Mouse (Mus musculus) ES-E14 (cell line): Measurements from ENCODE around the gene Gm47985. TPM values are rescaled to one million over a fixed set of nuclear protein-coding genes. Genes with fewer than 3 reads are reported as not detected.
"Not testable (repeated sequence)": the region's sequence is repeated elsewhere in the genome, so short reads cannot be mapped to it uniquely, and the experiment has no call there.

Experiments
- DNase-seq: peaks from one replicate; pipeline ENCODE4 v3.0.0-alpha.2; 2013; ENCODE audit warnings: low read depth, low spot score
- H3K27ac ChIP-seq: 2 replicates; pipeline ENCODE4 v1.5.1; 2012; ENCODE audit warnings: low read depth, mild to moderate bottlenecking, low read length, moderate library complexity, mixed read lengths; ENCODE audit not compliant: poor library complexity, insufficient read depth, severe bottlenecking
- H3K36me3 ChIP-seq: 2 replicates; pipeline ENCODE4 v1.6.1; 2012; ENCODE audit warnings: mild to moderate bottlenecking, low read length, moderate library complexity, mixed read lengths; ENCODE audit not compliant: control insufficient read depth, poor library complexity, insufficient read depth, severe bottlenecking
- H3K4me1 ChIP-seq, 2 experiments: fragments of 150-350 bp in 1 of 2; sonication (generic) in 1 of 2; 2 replicates each; pipeline ENCODE4 v1.6.1; 2012; ENCODE audit warnings: low read length in 2 of 2, mild to moderate bottlenecking in 1 of 2, mixed read lengths in 1 of 2; ENCODE audit not compliant: control insufficient read depth in 2 of 2, insufficient read depth in 2 of 2, poor library complexity in 1 of 2
- H3K4me3 ChIP-seq, 2 experiments: fragments of 150-350 bp in 1 of 2; sonication (generic) in 1 of 2; 2 replicates each; pipeline ENCODE4 v1.5.1; 2012; ENCODE audit warnings: low read length in 2 of 2, low read depth in 1 of 2, mild to moderate bottlenecking in 1 of 2, mixed read lengths in 1 of 2; ENCODE audit not compliant: insufficient read depth in 1 of 2, poor library complexity in 1 of 2, severe bottlenecking in 1 of 2
- H3K9ac ChIP-seq: 2 replicates; pipeline ENCODE4 v1.6.1; 2012; ENCODE audit warnings: low read depth, mild to moderate bottlenecking, low read length, mixed read lengths; ENCODE audit not compliant: poor library complexity, insufficient read depth, severe bottlenecking
- H3K9me3 ChIP-seq: fragments of 150-350 bp; sonication (generic); 2 replicates; pipeline ENCODE4 v1.6.1; 2012; ENCODE audit warnings: low read depth, mild to moderate bottlenecking, low read length; ENCODE audit not compliant: control insufficient read depth, insufficient read depth
- CHD2 ChIP-seq: IDR thresholded peaks from 2 replicates; pipeline ENCODE4 v1.6.1; 2014; ENCODE audit warnings: mild to moderate bottlenecking, low read depth, low read length, inconsistent platforms
- HCFC1 ChIP-seq: IDR thresholded peaks from 2 replicates; pipeline ENCODE4 v1.6.1; 2012; ENCODE audit warnings: low read length, inconsistent platforms, borderline replicate concordance; ENCODE audit not compliant: insufficient read depth
- MAFK ChIP-seq: IDR thresholded peaks from 2 replicates; pipeline ENCODE4 v1.6.1; 2014; ENCODE audit warnings: mild to moderate bottlenecking, low read depth, low read length, inconsistent platforms; ENCODE audit not compliant: insufficient read depth
- ZC3H11A ChIP-seq: IDR thresholded peaks from 2 replicates; pipeline ENCODE4 v1.6.1; 2012; ENCODE audit warnings: low read depth, mild to moderate bottlenecking, inconsistent platforms, low read length, borderline replicate concordance
- ZNF384 ChIP-seq: IDR thresholded peaks from 2 replicates; pipeline ENCODE4 v1.6.1; 2012; ENCODE audit warnings: low read depth, low read length, inconsistent platforms
- in situ Hi-C, 2 experiments: fragments of 600-800 bp; cut with MboI; formaldehyde crosslinking; loops; one replicate each; pipeline ENCODE4 v1.15.1; 2025; ENCODE audit warnings: low sequenced_read_pairs in 2 of 2, inconsistent platforms in 1 of 2; ENCODE audit not compliant: unreplicated experiment in 2 of 2
- total RNA-seq: library from RNA; depleted of rRNA; stranded (reverse); fragments of 300-350 nt; gene quantifications from 2 replicates; pipeline ENCODE4 v1.2.3, GENCODE M21; 2012

Gm47985 gene
- total RNA-seq, 1 experiment = not detected

DNA sequence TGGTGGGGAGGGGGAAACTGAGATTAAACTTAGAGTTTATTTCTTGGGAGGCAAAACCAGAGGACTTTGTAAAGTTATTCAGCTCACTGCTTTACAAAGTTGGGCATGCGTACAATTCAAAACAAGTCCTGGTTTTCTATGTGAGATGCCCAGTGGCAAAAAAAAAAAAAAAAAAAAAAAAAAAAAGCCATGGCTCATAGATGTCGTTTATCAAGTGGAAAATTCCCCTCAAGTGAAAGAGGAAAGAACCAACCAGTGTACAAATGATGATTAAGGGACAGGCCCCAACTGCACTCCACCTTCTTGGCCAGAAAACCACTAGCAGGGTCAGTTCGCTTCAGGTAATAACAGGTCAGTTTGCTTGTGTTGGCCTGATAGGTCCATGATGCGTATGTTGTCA lies 6.1 kb downstream of the Gm47985 start:
- no peak for DNase-seq
- Histone ChIP-seq H3K4me3 (no peak overlapping the region), H3K36me3 (no peaks in the 10 kb centered on the region), H3K9ac (no peak overlapping the region), H3K27ac (no peak overlapping the region), H3K4me1 (no peaks in the 10 kb centered on the region), H3K9me3 (no peaks in the 10 kb centered on the region)
- no peak for TF ChIP-seq ZC3H11A
- no peak for TF ChIP-seq ZNF384
- no peak for TF ChIP-seq CHD2
- no peak for TF ChIP-seq MAFK
- TF ChIP-seq HCFC1 = no peak
- in situ Hi-C loops = no loop called here

GRCm38 (mm10) chr1:151192075-151192474 lies 9.7 kb downstream of the Gm47985 start, which contains the start of gene Gm8947:
Gm8947 (plus strand) TSS chr1:151192376.
- H3K9me3 ChIP-seq, DNase-seq, H3K9ac ChIP-seq, H3K36me3 ChIP-seq, H3K4me3 ChIP-seq, in situ Hi-C loops, H3K27ac ChIP-seq, H3K4me1 ChIP-seq: not testable (repeated sequence)

DNA sequence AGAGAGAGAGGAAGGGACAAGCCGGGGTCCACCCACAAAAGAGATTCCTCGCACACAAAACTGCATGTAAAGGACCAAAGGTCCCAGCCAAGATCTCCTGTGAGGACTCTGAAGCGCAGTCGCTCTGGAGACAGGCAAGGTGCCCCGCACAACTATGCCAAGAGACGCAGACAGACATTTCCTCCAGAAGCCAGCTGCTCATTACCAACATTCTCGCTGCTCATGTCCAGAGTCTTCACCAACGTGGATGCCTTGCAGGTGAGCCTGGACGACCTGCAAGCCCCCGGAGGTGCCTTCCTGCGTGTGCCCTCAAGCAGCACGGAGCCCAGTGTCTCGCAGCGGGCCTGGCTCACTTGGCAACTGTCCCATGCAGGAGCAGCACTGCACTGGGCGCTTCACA lies 10.4 kb downstream of the Gm47985 start:
- H3K4me1 ChIP-seq, in situ Hi-C loops, H3K4me3 ChIP-seq, H3K36me3 ChIP-seq, H3K9ac ChIP-seq, DNase-seq, H3K9me3 ChIP-seq, H3K27ac ChIP-seq: not testable (repeated sequence)

DNA sequence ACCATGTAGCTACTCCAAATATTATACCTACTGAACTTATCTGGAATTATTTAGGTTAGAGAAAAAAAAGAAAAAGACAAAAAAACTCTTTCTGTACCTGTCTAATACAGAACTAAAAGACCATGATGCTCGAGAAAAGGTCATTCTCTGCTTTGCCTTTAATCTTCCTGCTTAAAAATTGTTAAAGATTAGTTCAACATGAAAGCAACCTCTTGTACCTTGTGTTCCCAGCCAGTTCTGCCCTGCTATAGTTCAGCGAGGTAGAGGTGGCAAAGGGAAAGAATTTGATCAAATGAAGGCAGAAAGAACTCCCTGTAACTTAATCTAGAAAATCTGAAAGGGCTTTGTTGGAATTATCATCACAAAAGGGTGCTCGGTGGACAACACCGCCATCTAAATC lies 13.6 kb downstream of the Gm47985 start:
- H3K4me1 ChIP-seq, H3K27ac ChIP-seq, H3K36me3 ChIP-seq, H3K4me3 ChIP-seq, DNase-seq, in situ Hi-C loops, H3K9ac ChIP-seq, H3K9me3 ChIP-seq: not testable (repeated sequence)

DNA sequence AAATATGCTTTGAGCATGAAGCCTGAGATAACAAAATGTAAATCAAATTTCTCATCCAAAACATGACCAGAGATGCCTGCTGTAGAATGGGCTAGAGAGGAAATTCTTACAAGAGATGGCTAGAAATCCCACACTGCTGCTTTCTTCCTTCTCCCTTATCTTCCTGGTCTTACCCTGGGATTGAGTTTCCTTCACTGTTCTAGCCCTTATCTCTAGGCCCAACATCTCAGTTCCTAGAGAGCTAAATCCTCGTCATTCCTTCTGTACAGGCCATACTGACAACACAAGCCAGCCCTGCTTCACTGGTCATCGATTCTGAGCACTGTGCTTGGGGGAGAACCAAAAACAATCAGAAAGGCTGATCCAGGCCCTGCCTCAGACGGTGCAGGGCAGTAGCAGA lies 14.4 kb downstream of the Gm47985 start:
- H3K4me3 ChIP-seq, DNase-seq, in situ Hi-C loops, H3K36me3 ChIP-seq, H3K27ac ChIP-seq, H3K9me3 ChIP-seq, H3K4me1 ChIP-seq, H3K9ac ChIP-seq: not testable (repeated sequence)

- H3K4me3 ChIP-seq, H3K36me3 ChIP-seq, H3K9ac ChIP-seq, H3K4me1 ChIP-seq, H3K27ac ChIP-seq, H3K9me3 ChIP-seq, in situ Hi-C loops, DNase-seq: not testable (repeated sequence)
Observed at GRCm38 (mm10) chr1:151198120-151198519, 15.8 kb downstream of the Gm47985 start, which contains the start of gene Gm47995. Gm47995 (plus strand) TSS chr1:151198448.

GRCm38 (mm10) chr1:151200620-151201019 lies 18.3 kb downstream of the Gm47985 start:
- H3K9ac ChIP-seq, H3K9me3 ChIP-seq, H3K4me3 ChIP-seq, H3K4me1 ChIP-seq, H3K36me3 ChIP-seq, DNase-seq, H3K27ac ChIP-seq, in situ Hi-C loops: not testable (repeated sequence)

- H3K9me3 ChIP-seq, in situ Hi-C loops, H3K27ac ChIP-seq, DNase-seq, H3K4me3 ChIP-seq, H3K36me3 ChIP-seq, H3K4me1 ChIP-seq, H3K9ac ChIP-seq: not testable (repeated sequence)
Observed at GRCm38 (mm10) chr1:151202771-151203170, 20.4 kb downstream of the Gm47985 start.
